Mouse (Mus musculus) ES-E14 (cell line): Measurements from ENCODE around the gene Myo3b. TPM values are rescaled to one million over a fixed set of nuclear protein-coding genes. Genes with fewer than 3 reads are reported as not detected.

ENCODE experiments used
- DNase-seq: peaks from one replicate; pipeline ENCODE4 v3.0.0-alpha.2; 2013; ENCODE audit warnings: low read depth, low spot score
- H3K27ac ChIP-seq: 2 replicates; pipeline ENCODE4 v1.5.1; 2012; ENCODE audit warnings: low read depth, mild to moderate bottlenecking, low read length, moderate library complexity, mixed read lengths; ENCODE audit not compliant: poor library complexity, insufficient read depth, severe bottlenecking
- H3K36me3 ChIP-seq: 2 replicates; pipeline ENCODE4 v1.6.1; 2012; ENCODE audit warnings: mild to moderate bottlenecking, low read length, moderate library complexity, mixed read lengths; ENCODE audit not compliant: control insufficient read depth, poor library complexity, insufficient read depth, severe bottlenecking
- H3K4me1 ChIP-seq, 2 experiments: fragments of 150-350 bp in 1 of 2; sonication (generic) in 1 of 2; 2 replicates each; pipeline ENCODE4 v1.6.1; 2012; ENCODE audit warnings: low read length in 2 of 2, mild to moderate bottlenecking in 1 of 2, mixed read lengths in 1 of 2; ENCODE audit not compliant: control insufficient read depth in 2 of 2, insufficient read depth in 2 of 2, poor library complexity in 1 of 2
- H3K4me3 ChIP-seq, 2 experiments: fragments of 150-350 bp in 1 of 2; sonication (generic) in 1 of 2; 2 replicates each; pipeline ENCODE4 v1.5.1; 2012; ENCODE audit warnings: low read length in 2 of 2, low read depth in 1 of 2, mild to moderate bottlenecking in 1 of 2, mixed read lengths in 1 of 2; ENCODE audit not compliant: insufficient read depth in 1 of 2, poor library complexity in 1 of 2, severe bottlenecking in 1 of 2
- H3K9ac ChIP-seq: 2 replicates; pipeline ENCODE4 v1.6.1; 2012; ENCODE audit warnings: low read depth, mild to moderate bottlenecking, low read length, mixed read lengths; ENCODE audit not compliant: poor library complexity, insufficient read depth, severe bottlenecking
- H3K9me3 ChIP-seq: fragments of 150-350 bp; sonication (generic); 2 replicates; pipeline ENCODE4 v1.6.1; 2012; ENCODE audit warnings: low read depth, mild to moderate bottlenecking, low read length; ENCODE audit not compliant: control insufficient read depth, insufficient read depth
- CHD2 ChIP-seq: IDR thresholded peaks from 2 replicates; pipeline ENCODE4 v1.6.1; 2014; ENCODE audit warnings: mild to moderate bottlenecking, low read depth, low read length, inconsistent platforms
- HCFC1 ChIP-seq: IDR thresholded peaks from 2 replicates; pipeline ENCODE4 v1.6.1; 2012; ENCODE audit warnings: low read length, inconsistent platforms, borderline replicate concordance; ENCODE audit not compliant: insufficient read depth
- MAFK ChIP-seq: IDR thresholded peaks from 2 replicates; pipeline ENCODE4 v1.6.1; 2014; ENCODE audit warnings: mild to moderate bottlenecking, low read depth, low read length, inconsistent platforms; ENCODE audit not compliant: insufficient read depth
- ZC3H11A ChIP-seq: IDR thresholded peaks from 2 replicates; pipeline ENCODE4 v1.6.1; 2012; ENCODE audit warnings: low read depth, mild to moderate bottlenecking, inconsistent platforms, low read length, borderline replicate concordance
- ZNF384 ChIP-seq: IDR thresholded peaks from 2 replicates; pipeline ENCODE4 v1.6.1; 2012; ENCODE audit warnings: low read depth, low read length, inconsistent platforms
- in situ Hi-C, 2 experiments: fragments of 600-800 bp; cut with MboI; formaldehyde crosslinking; loops; one replicate each; pipeline ENCODE4 v1.15.1; 2025; ENCODE audit warnings: low sequenced_read_pairs in 2 of 2, inconsistent platforms in 1 of 2; ENCODE audit not compliant: unreplicated experiment in 2 of 2
- total RNA-seq: library from RNA; depleted of rRNA; stranded (reverse); fragments of 300-350 nt; gene quantifications from 2 replicates; pipeline ENCODE4 v1.2.3, GENCODE M21; 2012

Gene Myo3b
- total RNA-seq, 1 experiment, result 0.13 TPM

DNA sequence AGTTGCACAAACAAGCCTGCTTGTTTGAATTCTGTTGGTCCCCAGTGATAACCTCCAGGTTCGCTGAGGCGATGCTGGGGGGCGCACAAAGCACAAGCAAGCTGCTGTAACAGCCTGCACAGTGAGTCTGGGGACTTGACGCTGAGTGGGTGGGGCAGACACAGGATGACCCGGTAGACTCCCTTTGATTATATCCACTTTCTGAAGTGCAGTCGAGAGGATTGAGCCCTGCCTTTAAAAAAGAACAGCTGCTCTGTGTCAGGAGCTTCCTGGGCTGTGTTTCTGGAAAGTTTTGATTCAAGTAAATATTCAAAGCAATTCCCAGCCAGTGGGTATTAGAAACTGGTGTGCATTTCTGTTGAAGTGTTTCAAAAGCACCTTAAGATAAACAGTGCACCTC lies 341.0 kb downstream of the Myo3b start:
- in situ Hi-C loops, result no loop called here
- no peak for TF ChIP-seq CHD2
- no peak for TF ChIP-seq ZC3H11A
- TF ChIP-seq ZNF384, result no peak
- no peak for TF ChIP-seq HCFC1
- TF ChIP-seq MAFK, result no peak
- DNase-seq, result peak; percentile 4
- no peak overlapping the region for H3K9ac ChIP-seq
- H3K9me3 ChIP-seq, result no peaks in the 10 kb centered on the region
- 0 out of 4 replicates have a peak, but pooled peaks cover 0 to 1% of the 10 kb centered on the region in 2 experiments for H3K4me1 ChIP-seq
- H3K27ac ChIP-seq, result no peak overlapping the region
- no peak overlapping the region for H3K4me3 ChIP-seq
- no peaks in the 10 kb centered on the region for H3K36me3 ChIP-seq

DNA sequence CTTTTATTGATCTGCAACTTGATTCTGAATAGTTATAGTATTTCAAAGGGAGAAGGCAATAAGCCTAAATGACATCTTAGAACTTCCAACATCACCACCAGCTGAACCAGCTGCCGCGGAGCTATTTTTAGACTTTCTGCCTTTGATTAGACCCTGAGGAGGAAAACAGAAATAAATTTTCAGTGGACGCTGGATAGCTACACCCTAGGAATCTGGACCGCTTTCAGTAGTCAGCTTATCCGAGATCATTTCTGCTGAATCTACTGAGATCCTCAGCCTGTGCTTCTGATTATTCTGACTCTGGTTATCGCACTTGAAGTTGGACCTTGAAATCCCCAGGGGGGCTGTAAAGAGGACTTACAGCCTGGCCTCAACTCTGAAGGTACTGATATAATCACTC lies 349.7 kb downstream of the Myo3b start:
- in situ Hi-C loops, result no loop called here
- Histone ChIP-seq H3K4me1 (no peaks in the 10 kb centered on the region), H3K9ac (no peak overlapping the region), H3K4me3 (no peak overlapping the region), H3K9me3 (no peaks in the 10 kb centered on the region), H3K27ac (no peak overlapping the region), H3K36me3 (no peaks in the 10 kb centered on the region)
- TF ChIP-seq ZNF384 (no peak), ZC3H11A (no peak), HCFC1 (no peak), MAFK (no peak), CHD2 (no peak)
- no peak for DNase-seq

DNA sequence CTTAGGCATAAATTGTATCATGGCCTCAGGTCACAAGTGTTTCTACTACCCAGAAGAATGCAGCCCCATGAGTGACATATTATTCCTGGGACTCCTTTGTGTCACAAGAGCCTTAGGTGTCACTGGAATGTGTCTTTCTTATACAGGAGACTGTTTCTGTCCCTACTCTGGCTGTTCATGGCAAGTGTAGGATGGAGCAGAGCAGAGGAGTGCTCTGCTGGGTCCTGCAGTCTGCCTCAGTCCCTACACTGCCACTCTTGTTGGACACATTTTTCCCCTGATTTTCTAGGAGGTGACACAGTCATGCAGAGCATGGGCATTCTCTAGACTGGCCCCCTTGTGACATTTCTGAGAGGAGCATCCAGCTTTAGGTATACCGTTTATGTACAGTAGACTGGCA lies 350.2 kb downstream of the Myo3b start:
- Histone ChIP-seq H3K4me3 (no peak overlapping the region), H3K9me3 (no peaks in the 10 kb centered on the region), H3K36me3 (no peaks in the 10 kb centered on the region), H3K4me1 (no peaks in the 10 kb centered on the region), H3K9ac (no peak overlapping the region), H3K27ac (no peak overlapping the region)
- no peak for DNase-seq
- in situ Hi-C loops, result no loop called here
- TF ChIP-seq HCFC1 (no peak), ZNF384 (no peak), MAFK (no peak), CHD2 (no peak), ZC3H11A (no peak)

DNA sequence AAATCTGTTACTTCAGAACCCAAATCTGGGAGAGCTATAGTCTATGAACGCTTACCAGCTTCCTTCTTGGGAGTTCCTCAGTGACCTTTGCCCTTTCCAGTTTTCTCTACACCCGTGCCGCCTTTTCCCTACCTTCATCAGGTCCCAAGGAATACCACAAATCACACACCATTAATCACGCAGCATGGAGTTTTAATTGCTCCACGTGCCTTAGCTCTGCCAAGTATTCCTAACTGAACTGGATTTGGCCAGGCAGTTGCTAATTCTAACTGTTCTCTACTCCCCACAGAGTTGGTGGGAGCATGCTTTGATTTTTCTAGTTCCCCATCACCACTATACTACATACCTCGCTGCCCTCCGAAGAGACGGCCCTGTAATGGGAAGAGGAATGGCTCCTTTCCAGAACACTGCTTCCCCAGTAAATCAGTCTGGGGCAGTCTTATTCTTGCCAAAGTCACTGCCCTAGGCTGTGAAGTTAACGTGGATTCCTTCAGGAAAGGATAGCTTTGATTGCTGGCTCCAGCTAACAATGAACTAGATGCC lies 358.9 kb downstream of the Myo3b start:
- no peak for DNase-seq
- H3K27ac ChIP-seq, result no peak overlapping the region
- no peaks in the 10 kb centered on the region for H3K9me3 ChIP-seq
- H3K4me3 ChIP-seq, result no peak overlapping the region
- no peak for TF ChIP-seq ZC3H11A
- no peak for TF ChIP-seq MAFK
- TF ChIP-seq CHD2, result no peak
- no peak for TF ChIP-seq ZNF384
- TF ChIP-seq HCFC1, result no peak
- H3K4me1 ChIP-seq, result no peaks in the 10 kb centered on the region
- H3K36me3 ChIP-seq, result no peaks in the 10 kb centered on the region
- in situ Hi-C loops, result no loop called here
- no peak overlapping the region for H3K9ac ChIP-seq
